In the genomic region with DNA sequence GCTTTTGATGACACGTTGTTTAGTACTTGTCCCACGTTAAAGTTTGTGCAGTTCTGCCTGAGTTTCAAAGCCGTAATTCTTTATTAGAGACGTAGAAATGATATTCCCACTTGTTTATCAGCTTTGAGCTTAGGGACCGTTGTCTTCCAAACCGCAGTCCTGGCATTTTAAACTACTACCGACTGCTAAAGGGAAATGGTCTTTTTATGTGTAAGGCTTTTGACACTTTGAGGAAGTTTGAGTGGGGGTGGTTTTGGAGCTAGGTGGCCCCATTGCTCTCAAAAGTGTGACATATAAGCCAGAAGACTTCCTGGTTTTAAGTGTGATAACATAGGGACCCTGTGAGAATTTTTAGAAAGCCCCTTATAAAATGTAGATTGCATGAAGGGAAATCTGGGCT, we compare ENCODE assay signal across 8 mouse cellular contexts. TPM values are rescaled to one million over a fixed set of nuclear protein-coding genes. Genes with fewer than 3 reads are reported as not detected.
A peak's percentile ranks its signal among the peaks of the same experiment; 100 is the strongest.
DNase-seq lines count a peak whose midpoint lies in the region; ATAC-seq and TF ChIP-seq lines count a peak whose summit lies in the region.

No protein-coding gene starts in this region.

- peak overlapping the region; percentile 96 for H3K4me3 ChIP-seq in layer of hippocampus, adult 2 months
- peak overlapping the region; percentile 78 for H3K4me3 ChIP-seq in forebrain, embryonic 12.5 days (replicated peaks)
- H3K4me3 ChIP-seq in limb, embryonic 12.5 days (replicated peaks) = peak overlapping the region; percentile 90
- H3K4me3 ChIP-seq in midbrain, embryonic 15.5 days = peak overlapping the region; percentile 62

- TF ChIP-seq CTCF in layer of hippocampus, adult 2 months (conservative IDR thresholded peaks at IDR 0.05) = no peak

- 31% methylated on average over 7 of the region's 7 CpGs for WGBS in forebrain, embryonic 12.5 days
- WGBS in limb, embryonic 12.5 days = 21% methylated on average over 7 of the region's 7 CpGs
- WGBS in midbrain, embryonic 15.5 days = 29% methylated on average over 7 of the region's 7 CpGs

- H3K9ac ChIP-seq in forebrain, embryonic 12.5 days = peak overlapping the region; percentile 90
- peak overlapping the region; percentile 84 for H3K9ac ChIP-seq in limb, embryonic 12.5 days (replicated peaks)
- H3K9ac ChIP-seq in midbrain, embryonic 15.5 days = peak overlapping the region; percentile 80

- no peaks in the 10 kb centered on the region for H3K27me3 ChIP-seq in forebrain, embryonic 12.5 days
- H3K27me3 ChIP-seq in limb, embryonic 12.5 days = peaks cover 4% of the 10 kb centered on the region; the same call in 1 of the 2 replicates
- H3K27me3 ChIP-seq in midbrain, embryonic 15.5 days (replicated peaks) = no peaks in the 10 kb centered on the region

- H3K36me3 ChIP-seq in forebrain, embryonic 12.5 days (replicated peaks) = peaks cover 19% of the 10 kb centered on the region
- peaks cover 26% of the 10 kb centered on the region for H3K36me3 ChIP-seq in limb, embryonic 12.5 days
- H3K36me3 ChIP-seq in midbrain, embryonic 15.5 days (replicated peaks) = 0 out of 2 replicates have a peak, but pooled peaks cover 4% of the 10 kb centered on the region

- peak overlapping the region; percentile 97 for H3K4me2 ChIP-seq in forebrain, embryonic 12.5 days
- H3K4me2 ChIP-seq in limb, embryonic 12.5 days = peak overlapping the region; percentile 93
- peak overlapping the region; percentile 90 for H3K4me2 ChIP-seq in midbrain, embryonic 15.5 days

- H3K9me3 ChIP-seq in forebrain, embryonic 12.5 days = no peaks in the 10 kb centered on the region
- H3K9me3 ChIP-seq in limb, embryonic 12.5 days = no peaks in the 10 kb centered on the region
- H3K9me3 ChIP-seq in midbrain, embryonic 15.5 days = no peaks in the 10 kb centered on the region

- peaks cover 24% of the 10 kb centered on the region for H3K4me1 ChIP-seq in forebrain, embryonic 12.5 days
- peaks cover 16% of the 10 kb centered on the region for H3K4me1 ChIP-seq in limb, embryonic 12.5 days (replicated peaks)
- H3K4me1 ChIP-seq in midbrain, embryonic 15.5 days = peaks cover 44% of the 10 kb centered on the region

- no peak for DNase-seq in layer of hippocampus, adult 2 months (ENCODE audit: low spot score in 2 of 2)
- no peak for DNase-seq in layer of hippocampus, adult 9-11 months
- DNase-seq in ovary, postnatal 36 days (ENCODE audit: low spot score) = no peak
- no peak for DNase-seq in right cerebral cortex, postnatal 36 days (ENCODE audit: low spot score in 2 of 2)
- DNase-seq in cerebellum, postnatal 14 days = no peak

- peak overlapping the region; percentile 93; the same call in 1 of the 2 replicates for H3K27ac ChIP-seq in layer of hippocampus, adult 2 months
- no peak overlapping the region for H3K27ac ChIP-seq in forebrain, embryonic 12.5 days
- 0 out of 2 replicates have a peak overlapping the region, but pooled peaks have one; percentile 73 for H3K27ac ChIP-seq in limb, embryonic 12.5 days
- H3K27ac ChIP-seq in midbrain, embryonic 15.5 days = no peak overlapping the region; the same call in 1 of the 2 replicates

- ATAC-seq in forebrain, embryonic 12.5 days (ENCODE audit: low FRiP score) = no peak
- no peak for ATAC-seq in limb, embryonic 12.5 days (ENCODE audit: insufficient number of reproducible peaks, insufficient read depth, low FRiP score, low TSS enrichment, low read depth)
- ATAC-seq in midbrain, embryonic 15.5 days (replicated peaks) = no peak

RNA-seq across cellular contexts. Expression of a gene that starts 0.9 kb away (rescaled TPM):
- 10 to 100 TPM; 30.7 to 31.3 TPM for total RNA-seq in layer of hippocampus, adult 2 months (2021)
- polyA plus RNA-seq in forebrain, embryonic 12.5 days (2016; fragmentation: Nextera tagmentation; extraction: Ambion mirVana) = 21.8 and 24.3 TPM in 2 replicates
- polyA plus RNA-seq in limb, embryonic 12.5 days (2016; fragmentation: Nextera tagmentation; extraction: Ambion mirVana) = 20.3 and 20.7 TPM in 2 replicates
- polyA plus RNA-seq in midbrain, embryonic 15.5 days (2015; fragmentation: Nextera tagmentation; extraction: Ambion mirVana) = 31.2 and 32.4 TPM in 2 replicates

Comparison
In these comparisons a context has a peak if more than half of its experiments do, and no peak if none do; other contexts are left out.
1. H3K27ac ChIP-seq: peak in layer of hippocampus, adult 2 months (single experiment) and limb, embryonic 12.5 days (single experiment); none in forebrain, embryonic 12.5 days (single experiment) and midbrain, embryonic 15.5 days (single experiment).
2. Peak in every context shown above with its lines, with median percentiles within 50 percentile points of each other: H3K4me3 ChIP-seq, H3K4me2 ChIP-seq and H3K9ac ChIP-seq.